Mouse (Mus musculus) spleen, adult 2 months (tissue): ENCODE results near the gene Tet2. TPM values are rescaled to one million over a fixed set of nuclear protein-coding genes. Genes with fewer than 3 reads are reported as not detected.

ENCODE experiments used
- DNase-seq, 2 experiments: peaks; one replicate each; pipeline versions ENCODE4 v3.0.0 to v3.0.0-alpha.2; 2012 to 2021; ENCODE audit warnings: low spot score in 2 of 2, low read depth in 1 of 2
- H3K27ac ChIP-seq: fragments of 200-500 bp; 2 replicates; pipeline ENCODE4 v1.5.1; 2012; ENCODE audit warnings: low read length, inconsistent platforms; ENCODE audit not compliant: insufficient read depth
- H3K27me3 ChIP-seq: fragments of 200-500 bp; 2 replicates; pipeline ENCODE4 v1.6.1; 2012; ENCODE audit warnings: mild to moderate bottlenecking, moderate library complexity, low read length, inconsistent platforms; ENCODE audit not compliant: control insufficient read depth, insufficient read depth
- H3K36me3 ChIP-seq: fragments of 200-500 bp; 2 replicates; pipeline ENCODE4 v1.6.1; 2012; ENCODE audit warnings: mild to moderate bottlenecking, low read length, inconsistent platforms; ENCODE audit not compliant: control insufficient read depth, insufficient read depth
- H3K4me1 ChIP-seq: fragments of 200-500 bp; 2 replicates; pipeline ENCODE4 v1.6.1; 2011; ENCODE audit warnings: inconsistent platforms; ENCODE audit not compliant: control insufficient read depth, insufficient read depth, insufficient read length
- H3K4me3 ChIP-seq: fragments of 200-500 bp; 2 replicates; pipeline ENCODE4 v1.5.1; 2011; ENCODE audit warnings: mild to moderate bottlenecking, inconsistent platforms; ENCODE audit not compliant: insufficient read depth, insufficient read length; ENCODE audit errors: extremely low read depth
- CTCF ChIP-seq: fragments of 200-500 bp; IDR thresholded peaks from 2 replicates; pipeline ENCODE4 v1.5.1; 2011; ENCODE audit warnings: mild to moderate bottlenecking, inconsistent platforms; ENCODE audit not compliant: insufficient read depth, insufficient read length, insufficient replicate concordance; ENCODE audit errors: extremely low read depth
- POLR2A ChIP-seq: fragments of 200-500 bp; IDR thresholded peaks from 2 replicates; pipeline ENCODE4 v1.6.1; 2011; ENCODE audit warnings: low read depth, low read length, inconsistent platforms
- WGBS: fragments of 180-500 bp; shearing (Covaris S2); methylation state at CpG from one replicate; pipeline ENCODE4 v1.1.7; 2018; 5-methylcytosine and 5-hydroxymethylcytosine counted together
- polyA plus RNA-seq: library from polyadenylated mRNA; depleted of rRNA; stranded (reverse); fragments of >200 nt; gene quantifications from 2 replicates; pipeline ENCODE4 v1.2.3, GENCODE M21; 2012; rRNA removed

Tet2 gene
- polyA plus RNA-seq, 1 experiment, result 10.5 TPM

DNA sequence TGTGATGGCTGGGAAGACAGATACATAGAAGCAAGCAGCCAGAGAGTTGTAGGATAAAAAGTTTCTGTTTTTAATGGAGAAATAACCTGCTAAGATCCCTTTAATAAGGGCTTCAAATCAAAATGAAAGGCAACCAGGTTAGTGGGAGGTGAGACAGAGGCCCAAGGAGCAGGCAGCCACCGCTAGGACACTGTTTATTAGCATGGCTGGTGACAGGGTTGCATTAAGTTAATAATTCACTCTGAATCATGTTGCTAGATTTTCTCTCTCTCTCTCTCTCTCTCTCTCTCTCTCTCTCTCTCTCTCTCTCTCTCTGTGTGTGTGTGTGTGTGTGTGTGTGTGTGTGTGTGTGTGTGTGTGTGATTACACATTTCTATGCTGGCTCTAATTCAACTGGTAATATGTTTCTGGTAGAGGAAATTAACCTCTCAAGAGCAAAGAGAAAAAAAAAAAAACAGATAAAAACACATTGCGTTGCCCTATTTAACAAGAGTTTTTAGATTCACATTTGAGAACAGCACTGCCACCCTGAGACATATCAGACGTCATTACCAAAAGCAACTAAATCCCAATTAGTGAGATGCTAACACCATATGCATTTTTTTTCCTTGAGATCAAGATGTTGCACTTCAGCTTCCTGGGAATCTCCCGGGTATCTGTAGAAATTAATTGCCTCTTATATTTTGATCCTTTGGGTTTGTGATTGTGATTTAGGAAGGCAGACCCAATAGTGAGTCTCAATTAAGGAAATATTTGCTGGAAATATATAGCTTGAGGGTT is 115.4 kb downstream of the Tet2 start:
- Histone ChIP-seq H3K4me1 (no peaks in the 10 kb centered on the region), H3K27me3 (no peaks in the 10 kb centered on the region), H3K36me3 (no peaks in the 10 kb centered on the region), H3K4me3 (no peak overlapping the region; the same call in 1 of the 2 replicates), H3K27ac (no peak overlapping the region)
- TF ChIP-seq CTCF (no peak), POLR2A (no peak)
- WGBS, result 85% methylated on average over 4 of the region's 4 CpGs
- DNase-seq, result no peak

DNA sequence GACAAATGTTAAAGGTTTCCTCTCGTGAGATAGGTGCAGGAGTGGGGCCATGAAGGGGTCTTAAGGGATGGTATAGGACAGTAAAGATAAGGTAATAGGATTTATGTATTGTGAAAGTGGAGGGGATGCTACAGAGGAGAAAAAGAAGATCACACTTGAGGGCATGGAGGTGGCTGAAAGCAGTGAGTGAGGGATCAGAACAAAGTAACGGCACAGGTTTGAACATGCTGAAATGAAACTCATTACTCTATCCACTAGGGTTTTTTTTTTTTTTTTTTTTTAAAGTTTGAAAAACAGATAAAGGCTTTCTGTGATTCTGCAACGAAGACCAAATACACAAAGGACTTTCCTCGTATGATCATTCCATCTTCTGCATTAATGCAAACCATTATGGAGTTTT is 116.9 kb downstream of the Tet2 start:
- WGBS, result 80% methylated on average over 4 of the region's 4 CpGs
- Histone ChIP-seq H3K4me1 (no peaks in the 10 kb centered on the region), H3K4me3 (no peak overlapping the region)

DNA sequence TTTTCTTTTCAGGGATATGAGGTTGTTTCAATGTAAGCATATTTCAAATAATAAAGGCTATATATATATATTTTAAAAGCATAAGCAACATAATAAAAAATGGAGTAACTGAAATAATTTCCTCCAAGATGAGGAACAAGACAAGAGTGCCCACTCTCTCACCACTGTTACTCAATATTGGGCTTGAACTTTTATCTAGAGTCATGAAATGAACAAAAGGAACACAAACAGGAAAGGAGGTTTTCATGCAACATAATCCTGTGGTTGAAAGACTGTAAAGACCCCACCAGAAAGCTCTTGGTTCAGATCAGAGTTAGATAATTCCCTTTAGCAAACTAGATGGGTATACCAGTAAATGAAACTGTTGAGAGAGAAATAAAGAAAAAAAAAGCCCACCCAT is 121.9 kb downstream of the Tet2 start:
- H3K4me1 ChIP-seq, result no peaks in the 10 kb centered on the region
- no peak overlapping the region for H3K4me3 ChIP-seq
- no peaks in the 10 kb centered on the region for H3K36me3 ChIP-seq
- no peak overlapping the region for H3K27ac ChIP-seq
- H3K27me3 ChIP-seq, result no peaks in the 10 kb centered on the region
- DNase-seq, result no peak
- TF ChIP-seq POLR2A (no peak), CTCF (no peak)

More for the DNA sequence above, 116.9 kb downstream of the Tet2 start:
- DNase-seq, result no peak
- TF ChIP-seq CTCF (no peak), POLR2A (no peak)
- Histone ChIP-seq H3K27ac (no peak overlapping the region), H3K27me3 (no peaks in the 10 kb centered on the region), H3K36me3 (no peaks in the 10 kb centered on the region)

DNA sequence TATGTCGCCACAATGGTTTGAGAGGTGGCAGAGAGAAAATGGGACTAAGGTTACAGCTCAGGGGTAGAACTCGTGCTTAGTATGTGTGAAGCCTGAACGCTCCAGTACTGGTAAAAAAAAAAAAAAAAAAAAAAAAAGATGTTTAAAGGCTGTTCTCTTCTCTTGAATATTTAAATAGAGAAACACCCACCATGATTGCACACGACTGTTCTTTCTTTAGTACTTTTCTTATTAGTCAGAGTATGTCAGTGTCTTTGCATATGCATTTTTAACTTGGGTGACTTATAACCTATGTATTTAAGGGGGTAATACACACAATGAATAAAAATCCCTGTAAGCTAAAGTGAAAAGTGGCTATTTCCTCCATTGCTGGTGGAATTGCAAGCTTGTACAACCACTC is 130.2 kb downstream of the Tet2 start:
- DNase-seq, result no peak
- WGBS, result 93% methylated on average over 4 of the region's 4 CpGs
- Histone ChIP-seq H3K4me3 (no peak overlapping the region), H3K27ac (no peak overlapping the region), H3K27me3 (no peaks in the 10 kb centered on the region), H3K36me3 (no peaks in the 10 kb centered on the region), H3K4me1 (no peaks in the 10 kb centered on the region)
- TF ChIP-seq POLR2A, result no peak
- TF ChIP-seq CTCF, result no peak

Other genes with a start within 250 kb of the Tet2 start
- 14.6 and 21.2 TPM in 2 replicates for gene Ppa2, start 235.0 kb downstream of the Tet2 start, polyA plus RNA-seq